In the genomic region with DNA sequence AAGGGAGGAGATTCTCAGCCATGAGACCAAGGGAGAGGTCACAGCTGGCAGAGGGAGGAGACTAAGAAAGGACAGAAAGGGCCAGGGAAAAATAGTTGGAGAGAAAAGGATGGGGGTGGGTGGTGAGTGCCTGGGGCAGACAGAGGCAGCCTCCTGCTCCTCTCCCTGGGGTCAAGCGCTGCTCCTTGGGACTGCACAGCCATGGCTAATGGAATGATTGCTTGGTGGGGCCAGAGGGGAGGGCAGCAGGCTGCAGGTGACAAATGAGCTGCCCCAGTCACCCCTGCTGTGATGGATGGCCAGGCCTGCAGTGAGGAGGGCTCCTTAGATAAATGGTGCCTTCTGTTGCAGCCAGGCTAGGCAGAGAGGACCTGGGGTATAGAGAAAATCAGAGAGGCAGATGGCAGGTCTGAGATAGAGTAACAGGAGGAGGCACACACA, we compare ENCODE assay signal across 14 mouse cellular contexts. TPM values are rescaled to one million over a fixed set of nuclear protein-coding genes. Genes with fewer than 3 reads are reported as not detected.
DNase-seq lines count a peak whose midpoint lies in the region; ATAC-seq and TF ChIP-seq lines count a peak whose summit lies in the region.
"Had no signal": no experiment of that assay in that cellular context is flagged by ENCODE, and none has a peak within 500 bp of the region (broad histone marks: within the 10 kb centered on the region; RNA-seq: fewer than 3 reads in every experiment).

No protein-coding gene starts in this region.

- H3K9me3 ChIP-seq in hindbrain, embryonic 10.5 days = peaks cover 17% of the 10 kb centered on the region; the same call in 1 of the 2 replicates
- H3K9me3 ChIP-seq in midbrain, postnatal 0 days (ENCODE audit: low read length) = no peaks in the 10 kb centered on the region
- H3K9me3 ChIP-seq: stomach, embryonic 15.5 days had no signal

- DNase-seq in cerebellum, adult 11-12 months = peak; percentile 78
- no peak for DNase-seq in cerebellum, postnatal 4 days (ENCODE audit: low spot score in 2 of 2)
- peak; percentile 89 for DNase-seq in embryo, embryonic 10 days (ENCODE audit: low spot score)
- DNase-seq in hindbrain, embryonic 10.5 days (ENCODE audit: low spot score) = peak; percentile 82
- DNase-seq in midbrain, postnatal 0 days (ENCODE audit: low spot score) = peak; percentile 38
- DNase-seq in gastrocnemius, postnatal 14 days = no peak
- DNase-seq in gastrocnemius, adult 18-20 months (ENCODE audit: low spot score) = no peak
- no peak for DNase-seq in layer of hippocampus, adult 2 months (ENCODE audit: low spot score in 2 of 2)

- H3K9ac ChIP-seq in midbrain, postnatal 0 days (replicated peaks; ENCODE audit: low read length, poor library complexity, severe bottlenecking) = 0 out of 2 replicates have a peak overlapping the region, but pooled peaks have one; percentile 24
- H3K9ac ChIP-seq: stomach, embryonic 15.5 days had no signal

- no peaks in the 10 kb centered on the region for H3K27me3 ChIP-seq in hindbrain, embryonic 10.5 days (ENCODE audit: insufficient read depth, poor library complexity, severe bottlenecking)
- no peaks in the 10 kb centered on the region for H3K27me3 ChIP-seq in midbrain, postnatal 0 days (ENCODE audit: insufficient read depth, low read length)
- H3K27me3 ChIP-seq: stomach, embryonic 15.5 days had no signal

- TF ChIP-seq CTCF in midbrain, postnatal 0 days (IDR thresholded peaks at IDR 0.05) = no peak
- no peak for TF ChIP-seq CTCF in layer of hippocampus, adult 2 months (conservative IDR thresholded peaks at IDR 0.05)

- peak overlapping the region; percentile 22; the same call in 1 of the 2 replicates for H3K4me3 ChIP-seq in hindbrain, embryonic 10.5 days
- H3K4me3 ChIP-seq in midbrain, postnatal 0 days (ENCODE audit: low read depth, low read length) = no peak overlapping the region
- no peak overlapping the region for H3K4me3 ChIP-seq in layer of hippocampus, adult 2 months
- H3K4me3 ChIP-seq: stomach, embryonic 15.5 days had no signal

- 0% methylated on average over 1 of the region's 1 CpGs for WGBS in hindbrain, embryonic 10.5 days
- WGBS in midbrain, postnatal 0 days = 13% methylated on average over 1 of the region's 1 CpGs

- no peak for ATAC-seq in midbrain, postnatal 0 days (ENCODE audit: low FRiP score)

- intact Hi-C loops in gastrocnemius, postnatal 14 days (cut with DNase I; ENCODE audit: low total_unique reads) = loop anchor here (5.0 kb wide), 1 partner anchor 80 kb away; no protein-coding TSS in a partner anchor

- peaks cover 12% of the 10 kb centered on the region for H3K36me3 ChIP-seq in hindbrain, embryonic 10.5 days
- H3K36me3 ChIP-seq in midbrain, postnatal 0 days (ENCODE audit: insufficient read depth, low read length) = no peaks in the 10 kb centered on the region
- H3K36me3 ChIP-seq: G1E; stomach, embryonic 15.5 days had no signal

- H3K4me1 ChIP-seq in hindbrain, embryonic 10.5 days (replicated peaks) = peaks cover 58% of the 10 kb centered on the region
- H3K4me1 ChIP-seq in midbrain, postnatal 0 days (ENCODE audit: insufficient read depth, low read length) = peaks cover 7% of the 10 kb centered on the region; the same call in 1 of the 2 replicates

- no peak overlapping the region for H3K4me2 ChIP-seq in midbrain, postnatal 0 days (ENCODE audit: low read depth, low read length, poor library complexity, severe bottlenecking)
- H3K4me2 ChIP-seq: liver, embryonic 11.5 days; stomach, embryonic 15.5 days had no signal

- peak overlapping the region; percentile 93 for H3K27ac ChIP-seq in hindbrain, embryonic 10.5 days
- H3K27ac ChIP-seq in midbrain, postnatal 0 days (ENCODE audit: low read depth, low read length) = no peak overlapping the region
- no peak overlapping the region for H3K27ac ChIP-seq in layer of hippocampus, adult 2 months
- H3K27ac ChIP-seq: macrophage; stomach, embryonic 15.5 days had no signal

RNA-seq across cellular contexts. Expression of a gene that starts 2.7 kb away (rescaled TPM):
- 117 and 173 TPM in 2 replicates for polyA plus RNA-seq in hindbrain, embryonic 10.5 days (2016; fragmentation: Nextera tagmentation; extraction: Ambion mirVana)
- 93.8 and 111 TPM in 2 replicates for total RNA-seq in midbrain, postnatal 0 days (2014; rRNA removed)
- polyA plus RNA-seq in midbrain, postnatal 0 days (2015; fragmentation: Nextera tagmentation; extraction: Ambion mirVana) = 106 TPM in 2 replicates
- 1 to 10 TPM; 2.5 to 3.1 TPM for total RNA-seq in gastrocnemius, postnatal 14 days (2021)
- 1 to 10 TPM in 1 of 2 experiments, under 1 TPM in 1; 0.62 to 1.4 TPM for total RNA-seq in gastrocnemius, adult 18-20 months (2021)
- 10 to 100 TPM; 37.3 to 38.6 TPM for total RNA-seq in layer of hippocampus, adult 2 months (2021)
- total RNA-seq: common myeloid progenitor, adult 5-6 weeks had no signal

RNA-seq across cellular contexts. Expression of a gene that starts 42.5 kb away (rescaled TPM):
- 0.26 and 0.42 TPM in 2 replicates for polyA plus RNA-seq in hindbrain, embryonic 10.5 days (2016; fragmentation: Nextera tagmentation; extraction: Ambion mirVana)
- total RNA-seq in midbrain, postnatal 0 days (2014; rRNA removed) = 64.2 and 76.0 TPM in 2 replicates
- 0.96 and 1.1 TPM in 2 replicates for polyA plus RNA-seq in midbrain, postnatal 0 days (2015; fragmentation: Nextera tagmentation; extraction: Ambion mirVana)
- under 1 TPM; 0.24 to 0.25 TPM for total RNA-seq in gastrocnemius, postnatal 14 days (2021)
- under 1 TPM; 0.11 to 0.21 TPM for total RNA-seq in gastrocnemius, adult 18-20 months (2021)
- total RNA-seq in layer of hippocampus, adult 2 months (2021) = 100 to 1,000 TPM; 305 to 320 TPM
- total RNA-seq: hematopoietic stem cell, adult 5-6 weeks had no signal
- polyA plus RNA-seq: macrophage had no signal

RNA-seq across cellular contexts. Expression of a gene that starts 49.7 kb away (rescaled TPM):
- polyA plus RNA-seq in hindbrain, embryonic 10.5 days (2016; fragmentation: Nextera tagmentation; extraction: Ambion mirVana) = 22.0 and 22.3 TPM in 2 replicates
- 18.3 and 21.7 TPM in 2 replicates for total RNA-seq in midbrain, postnatal 0 days (2014; rRNA removed)
- 9.3 and 10.3 TPM in 2 replicates for polyA plus RNA-seq in midbrain, postnatal 0 days (2015; fragmentation: Nextera tagmentation; extraction: Ambion mirVana)
- total RNA-seq in gastrocnemius, postnatal 14 days (2021) = 1 to 10 TPM; 4.2 to 4.6 TPM
- 1 to 10 TPM; 3.9 to 4.4 TPM for total RNA-seq in gastrocnemius, adult 18-20 months (2021)
- total RNA-seq in layer of hippocampus, adult 2 months (2021) = 10 to 100 TPM; 12.3 to 12.4 TPM

RNA-seq across cellular contexts. Expression of a gene that starts 52.5 kb away (rescaled TPM):
- 27.0 and 30.5 TPM in 2 replicates for polyA plus RNA-seq in hindbrain, embryonic 10.5 days (2016; fragmentation: Nextera tagmentation; extraction: Ambion mirVana)
- 42.5 and 44.1 TPM in 2 replicates for total RNA-seq in midbrain, postnatal 0 days (2014; rRNA removed)
- polyA plus RNA-seq in midbrain, postnatal 0 days (2015; fragmentation: Nextera tagmentation; extraction: Ambion mirVana) = 35.9 and 36.7 TPM in 2 replicates
- 10 to 100 TPM; 12.2 to 14.4 TPM for total RNA-seq in gastrocnemius, postnatal 14 days (2021)
- 10 to 100 TPM; 10.2 to 12.6 TPM for total RNA-seq in gastrocnemius, adult 18-20 months (2021)
- 10 to 100 TPM; 39.4 to 47.0 TPM for total RNA-seq in layer of hippocampus, adult 2 months (2021)

Comparison
In these comparisons a context has a peak if more than half of its experiments do, and no peak if none do; other contexts are left out.
1. DNase-seq: peak in cerebellum, adult 11-12 months (single experiment), embryo, embryonic 10 days (single experiment), hindbrain, embryonic 10.5 days (single experiment) and midbrain, postnatal 0 days (single experiment); none in cerebellum, postnatal 4 days (0 of 2), gastrocnemius, postnatal 14 days (single experiment), gastrocnemius, adult 18-20 months (single experiment) and layer of hippocampus, adult 2 months (0 of 2).
2. RNA of a gene that starts 2.7 kb away (total RNA-seq): 93.8 to 111 TPM in midbrain, postnatal 0 days and 37.3 to 38.6 TPM in layer of hippocampus, adult 2 months; 2.5 to 3.1 TPM in gastrocnemius, postnatal 14 days and 0.62 to 1.4 TPM in gastrocnemius, adult 18-20 months; every median in the first group is over 4 times any median in the second.
3. RNA of a gene that starts 42.5 kb away (total RNA-seq): 305 to 320 TPM in layer of hippocampus, adult 2 months and 64.2 to 76.0 TPM in midbrain, postnatal 0 days; 0.24 to 0.25 TPM in gastrocnemius, postnatal 14 days and 0.11 to 0.21 TPM in gastrocnemius, adult 18-20 months; every median in the first group is over 10 times any median in the second.